Mouse (Mus musculus): Measurements from ENCODE around the gene Herpud2. TPM values are rescaled to one million over a fixed set of nuclear protein-coding genes. Genes with fewer than 3 reads are reported as not detected.

The Herpud2 gene
- total and polyA plus RNA-seq, 3 experiments: 24.9 to 38.9 (median 34.6) TPM

DNA sequence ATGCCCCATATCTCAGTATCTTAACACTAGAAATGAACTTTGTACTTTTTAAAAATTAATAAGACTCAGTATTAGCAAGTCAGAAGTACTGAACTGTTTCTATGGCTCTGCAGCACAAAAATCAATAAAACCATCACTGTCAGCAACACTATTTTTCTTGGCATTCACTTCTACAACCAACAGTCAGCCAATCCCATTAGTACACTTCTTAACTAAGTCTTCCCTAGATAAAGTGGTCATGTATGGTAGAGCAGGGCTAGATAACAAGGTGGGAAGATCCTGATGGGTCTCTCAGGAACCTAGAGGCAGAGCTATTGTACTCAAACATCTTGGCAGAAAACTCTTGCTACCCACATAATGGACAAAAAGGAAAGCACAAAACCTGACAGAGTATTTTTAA lies 7.7 kb downstream of the Herpud2 start:
- intact Hi-C loops (cut with DNase I): no loop called here
- Histone ChIP-seq H3K79me2 (replicated peaks; ENCODE audit: control insufficient read depth, insufficient read depth, low read length) (peaks cover 5% of the 10 kb centered on the region), H3K4me1 (ENCODE audit: control insufficient read depth, insufficient read depth, low read length) (peaks cover 15% of the 10 kb centered on the region), H3K36me3 (ENCODE audit: control insufficient read depth, insufficient read depth, low read length) (peaks cover 49% of the 10 kb centered on the region), H3K27ac (no peak overlapping the region), H3K27me3 (ENCODE audit: control insufficient read depth, insufficient read depth, low read length) (no peaks in the 10 kb centered on the region), H3K4me3 (no peak overlapping the region), H3K9ac (ENCODE audit: low read depth, low read length) (no peak overlapping the region)
- TF ChIP-seq EP300 (IDR thresholded peaks at IDR 0.05; ENCODE audit: insufficient read depth, low read depth, low read length) (no peak), POLR2A (IDR thresholded peaks at IDR 0.05; ENCODE audit: insufficient read depth, low read depth, low read length) (no peak), CTCF (IDR thresholded peaks at IDR 0.05) (no peak)
- DNase-seq: no peak

DNA sequence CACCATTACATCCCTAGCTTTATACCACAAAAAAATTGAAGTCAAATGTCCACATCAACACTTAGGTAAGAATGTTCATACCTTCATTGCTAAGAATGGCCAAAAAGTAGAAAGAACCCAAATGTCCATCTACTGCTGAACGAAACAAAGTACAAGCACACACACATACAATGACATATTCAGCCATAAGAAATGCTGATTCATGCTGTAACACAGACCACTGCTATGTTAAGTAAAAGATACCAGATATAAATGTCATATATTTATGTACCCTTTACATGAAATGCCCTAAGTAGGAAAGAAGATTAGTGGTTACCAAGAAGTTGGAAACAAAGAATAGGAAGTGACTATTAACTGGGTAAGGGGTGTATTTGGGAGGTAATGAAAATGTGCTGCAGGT lies 8.6 kb downstream of the Herpud2 start:
- DNase-seq: no peak
- Histone ChIP-seq H3K4me3 (no peak overlapping the region), H3K27me3 (ENCODE audit: control insufficient read depth, insufficient read depth, low read length) (no peaks in the 10 kb centered on the region), H3K4me1 (ENCODE audit: control insufficient read depth, insufficient read depth, low read length) (peaks cover 10% of the 10 kb centered on the region), H3K27ac (no peak overlapping the region), H3K36me3 (ENCODE audit: control insufficient read depth, insufficient read depth, low read length) (peaks cover 40% of the 10 kb centered on the region), H3K79me2 (replicated peaks; ENCODE audit: control insufficient read depth, insufficient read depth, low read length) (peaks cover 3% of the 10 kb centered on the region), H3K9ac (ENCODE audit: low read depth, low read length) (no peak overlapping the region)
- TF ChIP-seq EP300 (IDR thresholded peaks at IDR 0.05; ENCODE audit: insufficient read depth, low read depth, low read length): no peak
- TF ChIP-seq POLR2A (IDR thresholded peaks at IDR 0.05; ENCODE audit: insufficient read depth, low read depth, low read length): no peak
- TF ChIP-seq CTCF (IDR thresholded peaks at IDR 0.05): no peak
- intact Hi-C loops (cut with DNase I): no loop called here
- 93% methylated on average over 1 of the region's 1 CpGs for WGBS

GRCm38 (mm10) chr9:25142041-25142440 lies 9.6 kb downstream of the Herpud2 start:
- WGBS: 83% methylated on average over 3 of the region's 3 CpGs
- peaks cover 3% of the 10 kb centered on the region for H3K79me2 ChIP-seq (replicated peaks; ENCODE audit: control insufficient read depth, insufficient read depth, low read length)
- no peak overlapping the region for H3K9ac ChIP-seq (ENCODE audit: low read depth, low read length)
- peaks cover 34% of the 10 kb centered on the region for H3K36me3 ChIP-seq (ENCODE audit: control insufficient read depth, insufficient read depth, low read length)
- DNase-seq: no peak
- peaks cover 6% of the 10 kb centered on the region for H3K4me1 ChIP-seq (ENCODE audit: control insufficient read depth, insufficient read depth, low read length)
- TF ChIP-seq POLR2A (IDR thresholded peaks at IDR 0.05; ENCODE audit: insufficient read depth, low read depth, low read length) (no peak), CTCF (IDR thresholded peaks at IDR 0.05) (no peak), EP300 (IDR thresholded peaks at IDR 0.05; ENCODE audit: insufficient read depth, low read depth, low read length) (no peak)
- H3K27ac ChIP-seq: no peak overlapping the region
- no peak overlapping the region for H3K4me3 ChIP-seq
- intact Hi-C loops (cut with DNase I): no loop called here
- no peaks in the 10 kb centered on the region for H3K27me3 ChIP-seq (ENCODE audit: control insufficient read depth, insufficient read depth, low read length)

GRCm38 (mm10) chr9:25140330-25140729 lies 11.3 kb downstream of the Herpud2 start:
- DNase-seq: peak in 1 of 2 experiments; percentile 16
- Histone ChIP-seq H3K27me3 (ENCODE audit: control insufficient read depth, insufficient read depth, low read length) (no peaks in the 10 kb centered on the region), H3K27ac (peak overlapping the region; percentile 29), H3K36me3 (ENCODE audit: control insufficient read depth, insufficient read depth, low read length) (peaks cover 26% of the 10 kb centered on the region), H3K79me2 (replicated peaks; ENCODE audit: control insufficient read depth, insufficient read depth, low read length) (peaks cover 3% of the 10 kb centered on the region), H3K4me3 (no peak overlapping the region), H3K4me1 (ENCODE audit: control insufficient read depth, insufficient read depth, low read length) (peaks cover 5% of the 10 kb centered on the region), H3K9ac (ENCODE audit: low read depth, low read length) (no peak overlapping the region)
- intact Hi-C loops (cut with DNase I): no loop called here
- WGBS: 9% methylated on average over 1 of the region's 1 CpGs
- TF ChIP-seq CTCF (IDR thresholded peaks at IDR 0.05) (no peak), EP300 (IDR thresholded peaks at IDR 0.05; ENCODE audit: insufficient read depth, low read depth, low read length) (no peak), POLR2A (IDR thresholded peaks at IDR 0.05; ENCODE audit: insufficient read depth, low read depth, low read length) (no peak)

DNA sequence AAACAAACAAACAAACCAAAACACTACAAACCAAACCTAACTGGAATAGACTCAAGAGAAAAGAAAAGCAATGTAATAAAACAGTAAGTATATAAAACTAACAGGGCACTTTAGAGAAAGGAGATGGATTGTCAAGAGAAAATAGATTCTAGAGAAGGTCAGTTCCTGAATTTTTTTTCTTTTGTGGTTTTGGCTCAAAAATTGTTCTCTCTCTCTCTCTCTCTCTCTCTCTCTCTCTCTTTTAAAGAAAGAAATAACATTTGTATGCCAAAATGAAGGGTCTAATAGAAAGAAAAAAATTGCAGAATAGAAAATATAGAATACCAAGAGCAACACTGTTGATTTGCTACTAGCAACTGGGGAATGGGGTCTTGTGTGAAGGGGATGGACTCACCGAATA lies 12.7 kb downstream of the Herpud2 start:
- peaks cover 21% of the 10 kb centered on the region for H3K36me3 ChIP-seq (ENCODE audit: control insufficient read depth, insufficient read depth, low read length)
- no peak overlapping the region for H3K27ac ChIP-seq
- no peak overlapping the region for H3K9ac ChIP-seq (ENCODE audit: low read depth, low read length)
- H3K4me1 ChIP-seq (ENCODE audit: control insufficient read depth, insufficient read depth, low read length): peaks cover 5% of the 10 kb centered on the region
- H3K4me3 ChIP-seq: no peak overlapping the region
- TF ChIP-seq EP300 (IDR thresholded peaks at IDR 0.05; ENCODE audit: insufficient read depth, low read depth, low read length): no peak
- no peak for TF ChIP-seq POLR2A (IDR thresholded peaks at IDR 0.05; ENCODE audit: insufficient read depth, low read depth, low read length)
- TF ChIP-seq CTCF (IDR thresholded peaks at IDR 0.05): no peak
- intact Hi-C loops (cut with DNase I): no loop called here
- peaks cover 2% of the 10 kb centered on the region for H3K79me2 ChIP-seq (replicated peaks; ENCODE audit: control insufficient read depth, insufficient read depth, low read length)
- 93% methylated on average over 1 of the region's 1 CpGs for WGBS
- no peak for DNase-seq
- H3K27me3 ChIP-seq (ENCODE audit: control insufficient read depth, insufficient read depth, low read length): no peaks in the 10 kb centered on the region

DNA sequence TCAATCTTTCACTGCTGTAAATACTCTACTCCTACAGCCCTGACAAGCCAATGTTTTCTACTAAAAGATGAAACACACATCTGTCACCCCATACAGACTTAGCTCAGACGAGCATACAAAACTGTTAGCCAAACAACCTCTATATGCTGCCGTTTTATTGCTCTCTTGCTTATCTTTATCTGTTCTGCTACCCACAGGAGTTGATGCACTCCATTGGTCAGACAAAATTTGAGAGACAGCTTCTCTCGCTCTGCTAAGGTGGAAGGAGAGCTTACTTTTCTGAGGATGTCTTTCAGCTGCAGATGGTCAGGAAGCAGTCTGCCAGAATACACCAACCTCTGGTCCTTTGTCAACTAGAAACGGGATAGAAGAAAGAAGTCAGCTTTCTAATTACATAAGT lies 18.7 kb downstream of the Herpud2 start:
- Histone ChIP-seq H3K79me2 (replicated peaks; ENCODE audit: control insufficient read depth, insufficient read depth, low read length) (no peaks in the 10 kb centered on the region), H3K27ac (no peak overlapping the region), H3K4me1 (ENCODE audit: control insufficient read depth, insufficient read depth, low read length) (peaks cover 2% of the 10 kb centered on the region; the same call in 1 of the 2 replicates), H3K27me3 (ENCODE audit: control insufficient read depth, insufficient read depth, low read length) (no peaks in the 10 kb centered on the region), H3K36me3 (ENCODE audit: control insufficient read depth, insufficient read depth, low read length) (peaks cover 10% of the 10 kb centered on the region), H3K9ac (ENCODE audit: low read depth, low read length) (no peak overlapping the region), H3K4me3 (no peak overlapping the region)
- TF ChIP-seq POLR2A (IDR thresholded peaks at IDR 0.05; ENCODE audit: insufficient read depth, low read depth, low read length): no peak
- TF ChIP-seq CTCF (IDR thresholded peaks at IDR 0.05): no peak
- intact Hi-C loops (cut with DNase I): no loop called here
- 57% methylated on average over 4 of the region's 4 CpGs for WGBS
- no peak for DNase-seq
